Mouse (Mus musculus): ENCODE data around the gene Capn15. TPM values are rescaled to one million over a fixed set of nuclear protein-coding genes. Genes with fewer than 3 reads are reported as not detected.
A peak's percentile ranks its signal among the peaks of the same experiment; 100 is the strongest.

Capn15 gene
- polyA plus RNA-seq, 1 experiment, result 7.2 TPM

DNA sequence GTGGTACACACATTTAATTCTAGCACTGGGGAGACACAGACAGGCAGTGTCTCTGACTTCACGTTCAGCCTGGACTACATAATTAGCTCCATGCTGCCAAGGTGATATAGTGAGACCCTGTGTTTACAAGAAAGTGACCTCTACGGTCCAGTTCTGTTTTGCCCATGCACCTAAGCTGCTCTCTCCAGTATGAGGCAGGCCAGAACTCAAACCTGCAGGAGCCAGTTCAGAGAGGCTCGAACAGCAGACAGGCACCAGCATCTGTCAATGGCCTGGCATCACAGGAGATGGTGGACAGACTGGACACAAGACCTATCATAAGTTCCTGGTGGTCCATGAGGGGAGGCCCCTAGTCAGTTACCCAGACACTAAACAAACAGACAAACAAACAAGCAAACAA is 32.8 kb upstream of the Capn15 start:
- TF ChIP-seq MYOD1 (IDR thresholded peaks at IDR 0.05; ENCODE audit: control insufficient read depth in 1 of 3, insufficient read length in 2 of 3, low read depth in 2 of 3) (no peak), SRF (IDR thresholded peaks at IDR 0.05; ENCODE audit: control insufficient read depth, insufficient read length, low read depth) (no peak), USF1 (IDR thresholded peaks at IDR 0.05; ENCODE audit: low read depth) (no peak), CEBPB (IDR thresholded peaks at IDR 0.05; ENCODE audit: insufficient read depth, poor library complexity, severe bottlenecking) (no peak), E2F4 (IDR thresholded peaks at IDR 0.05; ENCODE audit: insufficient read depth) (no peak), POLR2A (IDR thresholded peaks at IDR 0.05; ENCODE audit: insufficient read length, low read depth) (no peak), POLR2AphosphoS2 (IDR thresholded peaks at IDR 0.05; ENCODE audit: insufficient read length, low read depth) (no peak), TCF3 (IDR thresholded peaks at IDR 0.05; ENCODE audit: insufficient read length, low read depth) (no peak), MYOG (IDR thresholded peaks at IDR 0.05; ENCODE audit: control insufficient read depth in 1 of 3, insufficient read depth in 1 of 3, insufficient read length in 2 of 3, low read depth in 2 of 3) (no peak), MAX (IDR thresholded peaks at IDR 0.05; ENCODE audit: low read depth) (no peak)
- Histone ChIP-seq H3K4me3 (no peak overlapping the region), H3K79me2 (ENCODE audit: control insufficient read depth, insufficient read depth) (no peaks in the 10 kb centered on the region), H3K4me2 (ENCODE audit: low read depth) (peak overlapping the region; percentile 12), H3K36me3 (ENCODE audit: control insufficient read depth, insufficient read depth) (no peaks in the 10 kb centered on the region), H3K27me3 (ENCODE audit: control insufficient read depth, insufficient read depth, insufficient read length) (no peaks in the 10 kb centered on the region), H3ac (ENCODE audit: control insufficient read depth, insufficient read length) (no peak overlapping the region)

GRCm38 (mm10) chr17:26017949-26018348 is 32.4 kb upstream of the Capn15 start:
- Histone ChIP-seq H3K79me2 (ENCODE audit: control insufficient read depth, insufficient read depth) (no peaks in the 10 kb centered on the region), H3K36me3 (ENCODE audit: control insufficient read depth, insufficient read depth) (no peaks in the 10 kb centered on the region), H3K4me3 (no peak overlapping the region), H3ac (ENCODE audit: control insufficient read depth, insufficient read length) (no peak overlapping the region), H3K27me3 (ENCODE audit: control insufficient read depth, insufficient read depth, insufficient read length) (no peaks in the 10 kb centered on the region), H3K4me2 (ENCODE audit: low read depth) (peak overlapping the region; percentile 39)
- TF ChIP-seq MYOG (IDR thresholded peaks at IDR 0.05; ENCODE audit: control insufficient read depth in 1 of 3, insufficient read depth in 1 of 3, insufficient read length in 2 of 3, low read depth in 2 of 3) (peak in 1 of 3 experiments; percentile 57), POLR2A (IDR thresholded peaks at IDR 0.05; ENCODE audit: insufficient read length, low read depth) (peak; percentile 23), USF1 (IDR thresholded peaks at IDR 0.05; ENCODE audit: low read depth) (peak; percentile 84), SRF (IDR thresholded peaks at IDR 0.05; ENCODE audit: control insufficient read depth, insufficient read length, low read depth) (no peak), POLR2AphosphoS2 (IDR thresholded peaks at IDR 0.05; ENCODE audit: insufficient read length, low read depth) (no peak)

- Histone ChIP-seq H3K4me3 (no peak overlapping the region), H3K36me3 (ENCODE audit: control insufficient read depth, insufficient read depth) (peaks cover 6% of the 10 kb centered on the region), H3K4me2 (ENCODE audit: low read depth) (no peak overlapping the region), H3K79me2 (ENCODE audit: control insufficient read depth, insufficient read depth) (no peaks in the 10 kb centered on the region), H3K27me3 (ENCODE audit: control insufficient read depth, insufficient read depth, insufficient read length) (no peaks in the 10 kb centered on the region), H3ac (ENCODE audit: control insufficient read depth, insufficient read length) (no peak overlapping the region)
- TF ChIP-seq CEBPB (IDR thresholded peaks at IDR 0.05; ENCODE audit: insufficient read depth, poor library complexity, severe bottlenecking) (no peak), TCF12 (IDR thresholded peaks at IDR 0.05; ENCODE audit: insufficient read depth, poor library complexity, severe bottlenecking) (no peak), MYOD1 (IDR thresholded peaks at IDR 0.05; ENCODE audit: control insufficient read depth in 1 of 3, insufficient read length in 2 of 3, low read depth in 2 of 3) (no peak), TCF3 (IDR thresholded peaks at IDR 0.05; ENCODE audit: insufficient read length, low read depth) (no peak), REST (IDR thresholded peaks at IDR 0.05; ENCODE audit: insufficient read depth, insufficient read length) (no peak), E2F4 (IDR thresholded peaks at IDR 0.05; ENCODE audit: insufficient read depth) (no peak), POLR2AphosphoS2 (IDR thresholded peaks at IDR 0.05; ENCODE audit: insufficient read length, low read depth) (no peak), MAX (IDR thresholded peaks at IDR 0.05; ENCODE audit: low read depth) (no peak), USF1 (IDR thresholded peaks at IDR 0.05; ENCODE audit: low read depth) (no peak), SRF (IDR thresholded peaks at IDR 0.05; ENCODE audit: control insufficient read depth, insufficient read length, low read depth) (no peak), MYOG (IDR thresholded peaks at IDR 0.05; ENCODE audit: control insufficient read depth in 1 of 3, insufficient read depth in 1 of 3, insufficient read length in 2 of 3, low read depth in 2 of 3) (no peak), POLR2A (IDR thresholded peaks at IDR 0.05; ENCODE audit: insufficient read length, low read depth) (no peak)
Measured at GRCm38 (mm10) chr17:26017021-26017420, 31.4 kb upstream of the Capn15 start.

DNA sequence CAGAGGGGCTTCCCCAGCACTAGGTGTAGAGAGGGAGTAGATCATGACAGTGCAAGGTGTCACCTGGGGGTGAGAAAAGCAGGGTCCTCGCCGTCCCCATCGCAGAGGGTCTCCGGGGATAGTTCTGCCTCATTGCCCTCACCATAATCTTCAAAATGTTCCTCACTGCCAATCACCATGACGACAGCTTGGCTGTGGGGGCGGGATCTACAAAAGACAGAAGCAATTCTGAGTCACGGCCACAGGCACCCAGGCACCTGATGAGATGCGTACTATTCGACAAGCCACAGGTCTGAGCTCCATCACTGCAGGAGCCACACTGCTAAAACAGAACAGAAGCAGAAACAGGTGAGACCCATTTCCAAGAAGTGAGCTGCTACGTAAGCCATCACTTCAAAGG is 28.1 kb upstream of the Capn15 start:
- TF ChIP-seq MYOD1 (IDR thresholded peaks at IDR 0.05; ENCODE audit: control insufficient read depth in 1 of 3, insufficient read length in 2 of 3, low read depth in 2 of 3) (no peak), POLR2AphosphoS2 (IDR thresholded peaks at IDR 0.05; ENCODE audit: insufficient read length, low read depth) (no peak), REST (IDR thresholded peaks at IDR 0.05; ENCODE audit: insufficient read depth, insufficient read length) (no peak), MAX (IDR thresholded peaks at IDR 0.05; ENCODE audit: low read depth) (no peak), POLR2A (IDR thresholded peaks at IDR 0.05; ENCODE audit: insufficient read length, low read depth) (no peak), E2F4 (IDR thresholded peaks at IDR 0.05; ENCODE audit: insufficient read depth) (no peak), USF1 (IDR thresholded peaks at IDR 0.05; ENCODE audit: low read depth) (no peak), MYOG (IDR thresholded peaks at IDR 0.05; ENCODE audit: control insufficient read depth in 1 of 3, insufficient read depth in 1 of 3, insufficient read length in 2 of 3, low read depth in 2 of 3) (no peak), CEBPB (IDR thresholded peaks at IDR 0.05; ENCODE audit: insufficient read depth, poor library complexity, severe bottlenecking) (no peak), TCF3 (IDR thresholded peaks at IDR 0.05; ENCODE audit: insufficient read length, low read depth) (no peak), SRF (IDR thresholded peaks at IDR 0.05; ENCODE audit: control insufficient read depth, insufficient read length, low read depth) (no peak), TCF12 (IDR thresholded peaks at IDR 0.05; ENCODE audit: insufficient read depth, poor library complexity, severe bottlenecking) (no peak)
- no peak overlapping the region for H3ac ChIP-seq (ENCODE audit: control insufficient read depth, insufficient read length)
- H3K4me3 ChIP-seq, result no peak overlapping the region
- H3K79me2 ChIP-seq (ENCODE audit: control insufficient read depth, insufficient read depth), result no peaks in the 10 kb centered on the region
- H3K4me2 ChIP-seq (ENCODE audit: low read depth), result no peak overlapping the region
- H3K27me3 ChIP-seq (ENCODE audit: control insufficient read depth, insufficient read depth, insufficient read length), result no peaks in the 10 kb centered on the region
- peaks cover 11% of the 10 kb centered on the region for H3K36me3 ChIP-seq (ENCODE audit: control insufficient read depth, insufficient read depth)

All from myocyte (in vitro differentiated cells).